Mouse (Mus musculus): ENCODE results near the gene Dmrta1.
"Not testable (repeated sequence)": the region's sequence is repeated elsewhere in the genome, so short reads cannot be mapped to it uniquely, and the experiment has no call there.

Dmrta1 gene

GRCm38 (mm10) chr4:89679195-89679594 is at the start of gene Dmrta1:
TSS of gene Dmrta1 (plus strand) at chr4:89679436.
- DNase-seq: peak in 1 of 2 experiments; percentile 18

DNA sequence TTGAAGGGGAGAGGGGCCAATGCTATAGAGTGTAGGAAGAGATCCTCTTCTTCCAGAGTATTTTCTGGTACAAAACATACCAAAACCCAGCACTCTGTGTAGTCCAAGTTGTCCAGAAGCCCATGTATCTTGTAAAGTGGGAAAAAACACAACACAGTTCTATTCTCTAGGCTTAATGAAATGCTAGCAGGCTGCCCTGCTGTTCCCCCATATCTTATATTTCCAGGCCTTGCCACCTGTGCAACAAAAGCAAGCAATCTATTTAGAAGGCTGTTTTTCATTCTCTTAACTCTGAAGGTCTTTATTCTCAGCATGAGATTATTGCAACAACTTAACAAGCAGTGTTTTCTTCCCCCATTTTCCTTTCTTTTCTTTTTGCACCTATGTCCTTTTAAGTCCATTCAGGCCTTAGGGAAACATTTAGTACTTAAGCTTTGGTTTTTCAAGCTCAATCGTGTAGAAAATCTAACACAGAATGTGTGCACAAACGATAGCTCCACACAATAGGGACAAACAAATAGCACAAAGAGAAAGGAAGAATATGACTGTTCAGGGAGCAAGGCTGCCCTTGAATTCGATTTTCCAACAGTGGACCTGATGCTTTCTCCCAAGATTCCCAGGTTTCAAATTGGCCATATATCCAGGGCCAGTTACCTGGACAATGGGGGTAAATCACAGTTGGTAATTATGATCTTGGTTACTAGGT is 48.7 kb upstream of the Dmrta1 start:
- DNase-seq: no peak

DNA sequence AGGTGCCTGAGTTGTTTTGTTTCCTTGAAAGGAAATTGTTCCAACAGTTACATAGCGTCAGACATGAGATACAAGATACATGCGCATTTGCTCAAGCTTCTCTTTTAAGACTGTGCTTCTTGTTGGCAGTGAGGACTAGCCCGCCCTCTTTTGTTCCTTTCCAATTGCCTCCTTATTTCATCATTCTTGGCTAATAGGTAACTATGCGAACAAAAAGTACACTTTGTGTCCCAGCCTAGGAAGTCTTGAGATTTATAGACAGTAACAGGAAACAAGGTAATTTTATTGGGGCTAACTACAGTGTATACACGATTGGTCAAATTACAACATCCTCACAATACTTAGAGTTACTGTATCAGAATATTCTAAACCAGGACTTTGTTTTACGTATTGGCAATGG is 47.7 kb upstream of the Dmrta1 start:
- no peak for DNase-seq

DNA sequence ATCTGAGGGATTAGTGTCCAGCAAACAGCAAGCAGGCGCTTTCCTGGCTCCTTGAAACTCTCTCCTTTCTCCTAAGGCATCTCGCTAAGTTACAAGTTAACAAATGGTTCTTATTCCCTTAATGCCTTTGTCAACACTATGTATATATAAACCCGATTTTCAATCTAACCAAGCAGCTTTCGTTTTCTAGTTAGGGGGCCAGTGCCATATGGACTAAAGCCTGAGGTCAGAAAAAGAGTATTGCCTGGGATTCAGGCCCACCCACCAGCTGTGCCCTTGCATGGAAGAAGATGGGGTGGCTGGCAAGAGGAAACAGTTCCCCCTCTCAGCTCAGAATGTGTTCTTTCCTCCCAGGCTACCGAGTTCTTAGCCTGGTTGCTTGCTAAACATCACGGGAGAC is 40.6 kb upstream of the Dmrta1 start:
- DNase-seq: peak; percentile 76 to 87

GRCm38 (mm10) chr4:89644235-89645115 is 34.8 kb upstream of the Dmrta1 start:
- no peak for DNase-seq

- peak in 1 of 2 experiments; percentile 16 for DNase-seq
These were observed 28.6 kb upstream of the Dmrta1 start for GRCm38 (mm10) chr4:89650352-89651311.

DNA sequence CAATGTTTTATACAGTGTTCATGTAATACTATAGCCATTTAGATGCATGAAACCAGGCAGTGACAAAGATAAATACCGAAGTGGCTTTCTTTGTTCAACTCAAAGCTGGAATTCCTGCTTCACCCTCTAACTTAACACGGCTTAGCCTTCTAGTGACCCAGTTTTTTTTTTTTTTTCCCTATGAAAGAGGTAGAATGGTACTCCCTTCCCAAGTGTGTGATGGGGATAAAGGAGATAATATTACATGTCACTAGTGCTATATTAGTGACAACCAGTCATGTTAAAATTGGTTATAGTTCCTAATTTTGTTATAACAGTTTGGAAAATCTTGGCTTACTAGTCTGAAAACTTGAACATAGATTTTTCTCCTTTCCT is 27.9 kb upstream of the Dmrta1 start:
- no peak for DNase-seq

GRCm38 (mm10) chr4:89651779-89652178 is 27.5 kb upstream of the Dmrta1 start:
- DNase-seq: no peak

DNA sequence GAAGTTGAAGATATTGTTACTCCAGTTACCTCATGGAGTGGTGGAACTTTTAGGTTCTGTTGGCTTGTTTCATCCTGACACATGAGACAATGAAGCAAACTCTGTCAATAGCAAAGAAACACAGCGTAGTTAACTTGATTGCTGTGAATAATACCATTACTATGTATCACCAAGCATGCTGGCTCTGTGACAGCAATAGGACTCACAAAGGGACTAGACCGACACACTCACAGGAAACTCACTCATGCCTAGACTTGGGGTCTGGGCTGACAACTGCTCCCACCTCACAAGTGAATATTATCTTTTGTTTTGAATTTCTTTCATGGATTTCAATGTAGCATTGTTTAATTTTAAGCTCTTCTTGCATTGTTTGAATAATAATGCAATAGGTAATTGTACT is 15.8 kb upstream of the Dmrta1 start:
- no peak for DNase-seq

GRCm38 (mm10) chr4:89674711-89675110 is 4.5 kb upstream of the Dmrta1 start:
- no peak for DNase-seq

DNA sequence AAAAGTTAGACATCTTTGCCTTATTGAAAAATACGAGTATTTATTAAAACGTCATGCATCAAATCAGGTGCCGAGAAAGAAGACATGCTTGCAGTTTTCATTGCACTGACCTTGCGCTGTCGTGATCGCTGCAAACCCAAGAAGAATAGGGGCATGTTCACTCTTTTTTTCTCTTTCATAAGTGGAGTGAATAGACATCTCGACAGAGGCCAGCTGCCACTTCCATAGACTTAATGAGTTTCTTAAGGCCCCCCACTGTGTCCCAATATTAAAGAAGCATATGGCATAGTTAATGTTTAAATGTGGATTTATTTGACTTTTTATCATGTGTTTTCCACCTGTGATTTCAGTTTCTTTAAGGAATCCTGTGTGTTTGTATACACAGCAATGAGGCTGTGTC is 1.3 kb upstream of the Dmrta1 start:
- no peak for DNase-seq

DNA sequence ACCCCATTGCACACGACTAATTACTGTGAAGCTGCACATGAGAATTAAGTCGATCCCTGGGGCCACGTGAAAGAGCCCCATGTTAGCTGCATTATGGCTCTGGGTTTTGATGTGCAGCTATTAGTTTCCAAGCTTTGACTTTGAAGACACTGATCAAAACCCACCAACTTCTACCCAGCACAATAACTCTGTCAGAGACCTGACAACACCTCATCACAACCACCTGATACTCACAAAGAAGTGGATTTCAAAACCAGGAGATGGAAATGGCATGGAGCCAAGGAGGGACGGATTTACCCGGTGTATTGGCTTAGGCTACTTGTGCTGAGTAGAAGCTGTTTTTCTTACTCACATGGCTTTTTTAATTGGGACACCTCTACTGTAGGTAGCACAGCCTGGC is 523 bp upstream of the Dmrta1 start:
- peak; percentile 44 to 47 for DNase-seq

DNA sequence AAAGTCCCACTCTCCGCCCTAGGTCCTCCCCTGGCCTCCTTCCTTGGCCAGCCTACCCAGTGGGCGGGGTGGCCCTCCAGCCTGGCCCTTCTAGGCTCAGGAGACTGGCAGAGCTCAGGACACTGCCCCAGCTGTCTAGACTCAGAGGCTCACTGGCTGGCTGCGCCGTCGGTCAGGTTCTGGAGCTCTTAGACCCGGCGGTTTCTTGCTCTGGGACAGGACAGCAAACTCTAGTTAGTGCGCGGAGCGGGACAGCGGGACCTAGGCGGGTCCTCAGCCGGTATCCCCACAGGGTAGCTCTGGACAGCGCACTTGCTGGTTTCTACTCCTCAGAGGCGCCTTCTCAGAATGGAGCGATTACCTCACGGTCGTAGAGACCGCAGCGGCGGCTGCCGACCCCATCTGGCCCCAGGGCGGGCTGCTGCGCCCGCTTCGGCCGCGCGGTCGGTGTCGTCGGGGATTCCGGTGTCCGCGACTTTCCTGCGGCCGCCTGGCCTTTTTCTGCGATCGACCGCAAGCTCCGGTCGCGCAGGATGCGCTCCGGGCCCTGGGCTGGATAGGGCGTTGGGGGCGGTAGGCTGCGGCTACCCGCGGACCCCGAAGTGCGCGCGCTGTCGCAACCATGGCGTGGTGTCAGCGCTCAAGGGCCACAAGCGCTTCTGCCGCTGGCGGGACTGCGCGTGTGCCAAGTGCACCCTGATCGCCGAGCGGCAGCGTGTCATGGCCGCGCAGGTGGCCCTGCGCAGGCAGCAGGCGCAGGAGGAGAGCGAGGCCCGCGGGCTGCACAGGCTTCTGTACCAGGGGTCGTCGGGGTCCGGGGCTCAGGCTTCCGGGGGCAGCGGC is 8.9 kb downstream of the Dmrta1 start:
- peak; percentile 65 to 74 for DNase-seq

DNA sequence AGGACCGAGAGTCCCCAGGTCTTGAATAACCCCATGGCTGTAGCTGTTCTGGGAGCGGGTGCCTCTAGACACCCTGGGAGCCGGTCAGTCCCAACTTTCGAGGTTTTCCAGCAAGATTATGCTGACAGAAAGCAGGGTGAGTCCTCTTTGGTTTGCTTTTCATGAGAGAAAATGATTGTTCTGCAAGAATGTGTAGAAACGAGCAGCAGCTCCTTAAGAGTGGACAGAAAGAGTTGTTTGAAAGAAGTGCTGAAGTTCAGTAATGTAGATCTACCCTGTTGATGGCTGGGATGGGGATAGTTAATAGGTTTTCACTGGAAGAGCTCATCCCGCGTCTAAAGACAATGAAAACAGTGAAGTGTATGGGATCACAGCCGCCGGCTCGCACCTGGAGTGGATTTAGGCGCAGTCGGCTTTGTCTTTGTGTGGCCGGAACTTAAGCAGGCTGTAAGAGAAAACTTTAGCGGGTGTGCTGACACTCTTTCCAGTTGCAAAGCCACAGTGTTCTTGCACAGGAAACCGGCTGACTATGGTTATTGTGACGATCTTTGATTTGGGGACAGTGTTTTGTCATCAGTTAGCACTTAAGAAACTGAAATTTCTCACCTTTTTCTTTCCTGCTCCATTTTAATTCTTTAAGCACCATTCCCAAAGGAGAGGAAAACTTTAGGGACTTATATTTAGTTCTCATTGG is 9.7 kb downstream of the Dmrta1 start:
- DNase-seq: no peak

DNA sequence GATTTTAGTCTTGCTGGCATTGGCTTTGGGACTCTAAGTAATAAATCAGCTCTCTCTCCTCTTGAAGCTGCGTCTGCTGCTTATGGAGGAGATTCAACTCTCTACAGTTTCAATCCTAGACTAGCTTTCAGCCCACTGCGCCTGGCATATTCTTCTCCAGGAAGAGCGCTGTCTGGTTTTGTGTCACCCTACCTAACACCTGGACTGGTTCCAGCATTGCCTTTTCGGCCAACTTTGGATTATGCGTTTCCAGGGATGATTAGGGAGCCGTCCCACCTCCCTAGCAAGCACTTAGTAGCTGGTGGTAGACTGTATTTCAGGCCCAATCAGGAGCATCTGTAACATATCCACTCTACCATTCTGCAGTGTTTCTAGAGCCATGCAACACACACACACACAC is 12.7 kb downstream of the Dmrta1 start:
- peak; percentile 63 to 74 for DNase-seq

DNA sequence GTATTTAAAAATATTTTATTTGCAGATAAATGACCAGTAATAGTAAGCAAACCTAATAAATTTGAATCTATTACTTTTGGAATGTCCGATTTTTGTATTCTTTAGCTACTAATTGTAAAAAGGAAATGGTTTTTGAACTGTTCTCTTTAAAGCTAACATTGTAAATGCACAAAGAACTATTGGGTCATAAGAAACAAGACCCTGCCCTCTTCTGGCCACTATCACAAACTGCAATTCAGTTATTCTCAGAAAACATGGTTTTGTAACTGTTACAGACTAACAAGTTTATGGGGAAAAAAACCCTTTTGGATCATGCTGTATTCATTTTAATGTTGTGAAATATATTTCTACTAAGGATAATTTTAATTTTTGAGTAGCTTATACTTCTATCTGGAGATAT is 13.5 kb downstream of the Dmrta1 start:
- DNase-seq: peak in 1 of 2 experiments; percentile 15

DNA sequence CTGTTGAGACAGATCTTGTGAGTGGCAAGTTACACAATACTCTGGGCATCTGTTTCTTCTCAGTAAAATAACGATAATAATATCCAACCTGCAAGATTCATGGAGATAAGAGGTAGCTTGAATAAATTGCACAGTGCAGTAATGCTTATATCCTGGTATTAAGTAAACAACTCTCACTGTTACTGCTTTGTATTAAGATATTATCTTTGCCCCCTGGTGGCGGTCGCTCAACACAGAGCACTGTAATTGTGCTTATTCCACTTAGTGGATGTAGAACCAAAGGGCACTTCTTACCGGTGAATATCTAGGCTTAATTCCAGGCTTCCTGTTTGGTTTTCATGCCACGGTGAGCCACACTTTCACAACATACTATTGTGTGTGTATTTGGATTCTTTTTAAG is 16.4 kb downstream of the Dmrta1 start:
- peak; percentile 44 to 47 for DNase-seq

DNA sequence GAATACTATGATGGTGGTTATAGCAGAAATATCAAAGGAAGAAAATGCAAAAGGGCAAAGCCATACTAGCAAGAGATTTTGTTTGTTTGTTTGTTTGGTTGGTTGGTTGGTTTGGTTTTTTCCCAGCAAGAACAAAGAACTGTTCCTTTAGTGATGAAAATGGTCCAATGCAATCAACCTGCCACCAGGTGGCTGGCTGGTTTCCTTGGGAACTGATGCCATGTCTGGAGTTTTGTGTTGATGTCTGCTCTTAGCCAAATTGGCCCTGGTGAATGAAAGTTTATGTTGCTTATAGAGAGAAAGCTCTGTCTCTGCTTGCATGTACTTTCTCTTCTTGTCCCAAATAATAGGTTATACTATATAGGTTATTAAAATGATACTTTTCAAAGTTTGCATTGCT is 18.7 kb downstream of the Dmrta1 start:
- peak; percentile 61 for DNase-seq

- DNase-seq: not testable (repeated sequence)
These were observed 44.4 kb downstream of the Dmrta1 start for GRCm38 (mm10) chr4:89723526-89724190.

Data from cerebellum, postnatal 10 days (tissue).